Mouse (Mus musculus): Measurements from ENCODE around the gene Gm11146.
A peak's percentile ranks its signal among the peaks of the same experiment; 100 is the strongest.

The Gm11146 gene

GRCm38 (mm10) chr16:77601994-77602393, at the start of gene Gm11146:
Gene Gm11146, minus strand, starts transcription at chr16:77602094.
- ATAC-seq (ENCODE audit: insufficient number of reproducible peaks, low FRiP score, low TSS enrichment): no peak

- ATAC-seq (ENCODE audit: insufficient number of reproducible peaks, low FRiP score, low TSS enrichment): no peak
Measured at GRCm38 (mm10) chr16:77650596-77650995, 48.7 kb upstream of the Gm11146 start.

- ATAC-seq (ENCODE audit: insufficient number of reproducible peaks, low FRiP score, low TSS enrichment): no peak
Measured at GRCm38 (mm10) chr16:77649006-77649405, 47.1 kb upstream of the Gm11146 start.

- no peak for ATAC-seq (ENCODE audit: insufficient number of reproducible peaks, low FRiP score, low TSS enrichment)
Measured at GRCm38 (mm10) chr16:77648181-77648580, 46.3 kb upstream of the Gm11146 start.

- ATAC-seq (ENCODE audit: insufficient number of reproducible peaks, low FRiP score, low TSS enrichment): no peak
Measured at GRCm38 (mm10) chr16:77646146-77646545, 44.3 kb upstream of the Gm11146 start.

GRCm38 (mm10) chr16:77644976-77645375, 43.1 kb upstream of the Gm11146 start:
- ATAC-seq (ENCODE audit: insufficient number of reproducible peaks, low FRiP score, low TSS enrichment): no peak

- peak; percentile 95 for ATAC-seq (ENCODE audit: insufficient number of reproducible peaks, low FRiP score, low TSS enrichment)
Measured at GRCm38 (mm10) chr16:77643871-77644720, 42.2 kb upstream of the Gm11146 start.

GRCm38 (mm10) chr16:77643036-77643870, 41.4 kb upstream of the Gm11146 start:
- peak; percentile 47 for ATAC-seq (ENCODE audit: insufficient number of reproducible peaks, low FRiP score, low TSS enrichment)

- no peak for ATAC-seq (ENCODE audit: insufficient number of reproducible peaks, low FRiP score, low TSS enrichment)
Measured at GRCm38 (mm10) chr16:77636497-77636896, 34.6 kb upstream of the Gm11146 start.

GRCm38 (mm10) chr16:77632315-77632881, 30.5 kb upstream of the Gm11146 start:
- no peak for ATAC-seq (ENCODE audit: insufficient number of reproducible peaks, low FRiP score, low TSS enrichment)

GRCm38 (mm10) chr16:77622681-77623080, 20.8 kb upstream of the Gm11146 start:
- ATAC-seq (ENCODE audit: insufficient number of reproducible peaks, low FRiP score, low TSS enrichment): no peak

- ATAC-seq (ENCODE audit: insufficient number of reproducible peaks, low FRiP score, low TSS enrichment): peak; percentile 45; the same call in 1 of the 2 replicates
Measured at GRCm38 (mm10) chr16:77602581-77602980, 687 bp upstream of the Gm11146 start.

- ATAC-seq (ENCODE audit: insufficient number of reproducible peaks, low FRiP score, low TSS enrichment): no peak
Measured at GRCm38 (mm10) chr16:77598787-77599186, 3.1 kb downstream of the Gm11146 start.

GRCm38 (mm10) chr16:77596556-77596955, 5.3 kb downstream of the Gm11146 start:
- peak; percentile 32; the same call in 1 of the 2 replicates for ATAC-seq (ENCODE audit: insufficient number of reproducible peaks, low FRiP score, low TSS enrichment)

- ATAC-seq (ENCODE audit: insufficient number of reproducible peaks, low FRiP score, low TSS enrichment): no peak
Measured at GRCm38 (mm10) chr16:77595661-77596060, 6.2 kb downstream of the Gm11146 start.

GRCm38 (mm10) chr16:77594553-77594952, 7.3 kb downstream of the Gm11146 start:
- peak; percentile 89 for ATAC-seq (ENCODE audit: insufficient number of reproducible peaks, low FRiP score, low TSS enrichment)

GRCm38 (mm10) chr16:77593828-77594421, 8.0 kb downstream of the Gm11146 start:
- ATAC-seq (ENCODE audit: insufficient number of reproducible peaks, low FRiP score, low TSS enrichment): peak; percentile 67

GRCm38 (mm10) chr16:77592986-77593385, 8.9 kb downstream of the Gm11146 start:
- no peak for ATAC-seq (ENCODE audit: insufficient number of reproducible peaks, low FRiP score, low TSS enrichment)

- no peak for ATAC-seq (ENCODE audit: insufficient number of reproducible peaks, low FRiP score, low TSS enrichment)
Measured at GRCm38 (mm10) chr16:77573036-77573435, 28.9 kb downstream of the Gm11146 start.

GRCm38 (mm10) chr16:77569457-77569856, 32.4 kb downstream of the Gm11146 start:
- no peak for ATAC-seq (ENCODE audit: insufficient number of reproducible peaks, low FRiP score, low TSS enrichment)

Measured in cerebellum, adult (tissue).